ENCODE assay signal across 16 mouse cellular contexts in genomic region chr11:114234542-114234910, GRCm38 (mm10).
DNase-seq lines count a peak whose midpoint lies in the region; ATAC-seq and TF ChIP-seq lines count a peak whose summit lies in the region.
"Had no signal": no experiment of that assay in that cellular context is flagged by ENCODE, and none has a peak within 500 bp of the region (broad histone marks: within the 10 kb centered on the region; RNA-seq: fewer than 3 reads in every experiment).

No protein-coding gene starts in this region.

- no peak overlapping the region for H3K4me2 ChIP-seq in forebrain, embryonic 12.5 days
- no peak overlapping the region for H3K4me2 ChIP-seq in forebrain, embryonic 11.5 days (ENCODE audit: low read depth, low read length, severe bottlenecking)
- 0 out of 2 replicates have a peak overlapping the region, but pooled peaks have one; percentile 0 for H3K4me2 ChIP-seq in midbrain, embryonic 14.5 days (ENCODE audit: low read length)
- H3K4me2 ChIP-seq: intestine, embryonic 15.5 days; stomach, embryonic 15.5 days had no signal

- WGBS in forebrain, embryonic 12.5 days, result 24% methylated on average over 1 of the region's 1 CpGs
- WGBS in forebrain, embryonic 11.5 days, result 55% methylated on average over 1 of the region's 1 CpGs
- WGBS in midbrain, embryonic 14.5 days, result 41% methylated on average over 1 of the region's 1 CpGs
- WGBS in midbrain, embryonic 10.5 days, result 80% methylated on average over 1 of the region's 1 CpGs
- 41% methylated on average over 1 of the region's 1 CpGs for WGBS in kidney, adult 2 months

- no peak overlapping the region for H3K4me3 ChIP-seq in forebrain, embryonic 12.5 days (replicated peaks)
- no peak overlapping the region for H3K4me3 ChIP-seq in forebrain, embryonic 11.5 days (ENCODE audit: low read depth, low read length)
- H3K4me3 ChIP-seq in midbrain, embryonic 14.5 days (replicated peaks; ENCODE audit: low read depth, low read length), result no peak overlapping the region
- no peak overlapping the region for H3K4me3 ChIP-seq in midbrain, embryonic 10.5 days
- H3K4me3 ChIP-seq in kidney, adult 2 months (ENCODE audit: insufficient read depth, low read depth, low read length), result no peak overlapping the region
- H3K4me3 ChIP-seq: erythroblast, embryonic 14.5 days; intestine, embryonic 15.5 days; stomach, embryonic 15.5 days had no signal

- peaks cover 20% of the 10 kb centered on the region for H3K4me1 ChIP-seq in forebrain, embryonic 12.5 days
- peaks cover 7% of the 10 kb centered on the region for H3K4me1 ChIP-seq in forebrain, embryonic 11.5 days (replicated peaks; ENCODE audit: control insufficient read depth, insufficient read depth, low read length)
- H3K4me1 ChIP-seq in midbrain, embryonic 14.5 days (ENCODE audit: control insufficient read depth, insufficient read depth, low read length), result peaks cover 15% of the 10 kb centered on the region
- H3K4me1 ChIP-seq in midbrain, embryonic 10.5 days, result peaks cover 8% of the 10 kb centered on the region
- H3K4me1 ChIP-seq in kidney, adult 2 months (ENCODE audit: control insufficient read depth, insufficient read depth, low read length), result no peaks in the 10 kb centered on the region

- no peak for ATAC-seq in forebrain, embryonic 12.5 days (ENCODE audit: low FRiP score)
- no peak for ATAC-seq in forebrain, embryonic 11.5 days (replicated peaks; ENCODE audit: low FRiP score)
- ATAC-seq in midbrain, embryonic 14.5 days (ENCODE audit: low FRiP score, low TSS enrichment), result no peak
- ATAC-seq: intestine, embryonic 15.5 days had no signal

- no peak for TF ChIP-seq CTCF in kidney, adult 2 months (conservative IDR thresholded peaks at IDR 0.05; ENCODE audit: insufficient read depth, insufficient read length, low read depth, low read length)

- H3K9ac ChIP-seq in forebrain, embryonic 12.5 days, result no peak overlapping the region
- no peak overlapping the region for H3K9ac ChIP-seq in forebrain, embryonic 11.5 days (ENCODE audit: low read length)
- no peak overlapping the region for H3K9ac ChIP-seq in midbrain, embryonic 14.5 days (replicated peaks; ENCODE audit: low read length)
- H3K9ac ChIP-seq: intestine, embryonic 15.5 days; stomach, embryonic 15.5 days had no signal

- H3K9me3 ChIP-seq in forebrain, embryonic 12.5 days, result no peaks in the 10 kb centered on the region
- H3K9me3 ChIP-seq in forebrain, embryonic 11.5 days (ENCODE audit: control insufficient read depth, low read length), result no peaks in the 10 kb centered on the region
- H3K9me3 ChIP-seq in midbrain, embryonic 14.5 days (ENCODE audit: control insufficient read depth, low read length), result 0 out of 2 replicates have a peak, but pooled peaks cover 3% of the 10 kb centered on the region
- H3K9me3 ChIP-seq in midbrain, embryonic 10.5 days (replicated peaks), result no peaks in the 10 kb centered on the region
- H3K9me3 ChIP-seq: intestine, embryonic 15.5 days; stomach, embryonic 15.5 days had no signal

- H3K27ac ChIP-seq in forebrain, embryonic 12.5 days, result peak overlapping the region; percentile 37; the same call in 1 of the 2 replicates
- no peak overlapping the region for H3K27ac ChIP-seq in forebrain, embryonic 11.5 days (ENCODE audit: low read depth, low read length)
- peak overlapping the region; percentile 58; the same call in 1 of the 2 replicates for H3K27ac ChIP-seq in midbrain, embryonic 14.5 days (replicated peaks; ENCODE audit: low read depth, low read length)
- H3K27ac ChIP-seq in midbrain, embryonic 10.5 days (replicated peaks), result no peak overlapping the region
- no peak overlapping the region for H3K27ac ChIP-seq in kidney, adult 2 months (ENCODE audit: insufficient read depth, low read depth, low read length)
- H3K27ac ChIP-seq: intestine, embryonic 15.5 days; stomach, embryonic 15.5 days had no signal

- TF ChIP-seq POLR2A in kidney, adult 2 months (IDR thresholded peaks at IDR 0.05; ENCODE audit: low read depth, low read length), result no peak

- H3K27me3 ChIP-seq in forebrain, embryonic 12.5 days, result no peaks in the 10 kb centered on the region
- no peaks in the 10 kb centered on the region for H3K27me3 ChIP-seq in forebrain, embryonic 11.5 days (ENCODE audit: control insufficient read depth, insufficient read depth, low read length)
- no peaks in the 10 kb centered on the region for H3K27me3 ChIP-seq in midbrain, embryonic 14.5 days (ENCODE audit: control insufficient read depth, insufficient read depth, low read length)
- no peaks in the 10 kb centered on the region for H3K27me3 ChIP-seq in midbrain, embryonic 10.5 days (ENCODE audit: low read depth, poor library complexity, severe bottlenecking)
- no peaks in the 10 kb centered on the region for H3K27me3 ChIP-seq in kidney, adult 2 months (replicated peaks; ENCODE audit: control insufficient read depth, insufficient read depth, low read length)
- H3K27me3 ChIP-seq: intestine, embryonic 15.5 days; stomach, embryonic 15.5 days had no signal

- H3K36me3 ChIP-seq in forebrain, embryonic 12.5 days (replicated peaks), result no peaks in the 10 kb centered on the region
- H3K36me3 ChIP-seq in forebrain, embryonic 11.5 days (ENCODE audit: control insufficient read depth, insufficient read depth, low read length), result no peaks in the 10 kb centered on the region
- H3K36me3 ChIP-seq in midbrain, embryonic 14.5 days (ENCODE audit: control insufficient read depth, insufficient read depth, low read length), result no peaks in the 10 kb centered on the region
- H3K36me3 ChIP-seq in midbrain, embryonic 10.5 days, result no peaks in the 10 kb centered on the region
- H3K36me3 ChIP-seq in kidney, adult 2 months (ENCODE audit: control insufficient read depth, insufficient read depth, low read length), result no peaks in the 10 kb centered on the region
- H3K36me3 ChIP-seq: intestine, embryonic 15.5 days; stomach, embryonic 15.5 days had no signal

- DNase-seq in forebrain, embryonic 11.5 days (ENCODE audit: low spot score), result no peak
- DNase-seq in midbrain, embryonic 14.5 days, result peak; percentile 29
- no peak for DNase-seq in midbrain, embryonic 10.5 days (ENCODE audit: low spot score)
- peak; percentile 73 to 84 for DNase-seq in thymus, adult 18-20 months
- no peak for DNase-seq in urinary bladder, postnatal 10 days (ENCODE audit: low spot score)
- DNase-seq in layer of hippocampus, adult 11-12 months (ENCODE audit: low spot score), result no peak
- DNase-seq in kidney, adult 2 months, result no peak
- DNase-seq: adrenal gland, postnatal 14 days; cerebellum, postnatal 14 days; heart, adult 18-20 months; heart, postnatal 14 days; kidney, postnatal 10 days had no signal

Comparison
In these comparisons a context has a peak if more than half of its experiments do, and no peak if none do; other contexts are left out.
1. H3K27ac ChIP-seq: peak in forebrain, embryonic 12.5 days (single experiment) and midbrain, embryonic 14.5 days (single experiment); none in forebrain, embryonic 11.5 days (single experiment), midbrain, embryonic 10.5 days (single experiment) and kidney, adult 2 months (single experiment).
2. DNase-seq: peak in midbrain, embryonic 14.5 days (single experiment) and thymus, adult 18-20 months (2 of 2); none in forebrain, embryonic 11.5 days (single experiment), midbrain, embryonic 10.5 days (single experiment), urinary bladder, postnatal 10 days (single experiment), layer of hippocampus, adult 11-12 months (single experiment) and kidney, adult 2 months (single experiment).